Mouse (Mus musculus): ENCODE data around the gene Col7a1.

The Col7a1 gene

DNA sequence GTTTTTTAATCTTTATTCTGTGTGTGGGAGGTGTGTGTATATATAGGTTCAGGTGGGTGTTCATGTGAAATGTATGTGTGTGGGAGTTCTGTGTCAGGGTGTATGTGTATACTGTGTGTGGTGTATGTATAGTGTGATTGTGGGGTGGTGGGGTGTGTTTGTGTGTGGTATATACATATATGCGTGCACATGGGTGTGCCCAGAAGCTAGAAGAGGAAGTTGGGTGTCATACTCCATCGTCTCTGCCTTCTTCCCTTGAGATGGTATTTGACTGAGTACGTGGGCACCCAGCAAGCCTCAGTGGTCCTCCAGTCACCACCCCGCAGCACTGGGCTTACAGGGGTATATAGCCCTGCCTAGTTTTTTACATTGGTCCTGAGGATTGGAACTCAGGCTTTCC, 68.0 kb downstream of the Col7a1 start:
- peak; percentile 11 for DNase-seq (ENCODE audit: low spot score)

- DNase-seq (ENCODE audit: low spot score) = peak; percentile 23
These were observed 69.7 kb downstream of the Col7a1 start for GRCm38 (mm10) chr9:109022866-109023685.

DNA sequence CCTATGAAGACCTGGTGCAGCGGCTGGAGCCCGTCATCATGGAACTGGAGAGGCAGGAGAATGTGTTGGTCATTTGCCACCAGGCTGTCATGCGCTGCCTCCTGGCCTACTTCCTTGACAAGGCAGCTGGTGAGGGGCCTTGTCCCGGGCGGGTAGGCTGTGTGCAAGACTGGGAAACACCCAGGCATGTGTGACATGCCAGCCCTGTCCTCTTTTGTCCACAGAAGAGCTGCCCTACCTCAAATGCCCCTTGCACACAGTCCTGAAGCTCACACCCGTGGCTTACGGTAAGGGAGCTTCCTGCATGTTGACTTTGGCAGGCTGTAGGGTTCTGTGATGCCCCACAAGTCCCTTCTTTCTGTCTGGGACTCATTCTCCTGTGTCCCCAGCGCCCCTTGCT, 74.1 kb downstream of the Col7a1 start:
- no peak for DNase-seq (ENCODE audit: low spot score)

- DNase-seq (ENCODE audit: low spot score) = no peak
These were observed 75.0 kb downstream of the Col7a1 start for GRCm38 (mm10) chr9:109028421-109028820.

- DNase-seq (ENCODE audit: low spot score) = no peak
These were observed 75.5 kb downstream of the Col7a1 start for GRCm38 (mm10) chr9:109028919-109029318.

DNA sequence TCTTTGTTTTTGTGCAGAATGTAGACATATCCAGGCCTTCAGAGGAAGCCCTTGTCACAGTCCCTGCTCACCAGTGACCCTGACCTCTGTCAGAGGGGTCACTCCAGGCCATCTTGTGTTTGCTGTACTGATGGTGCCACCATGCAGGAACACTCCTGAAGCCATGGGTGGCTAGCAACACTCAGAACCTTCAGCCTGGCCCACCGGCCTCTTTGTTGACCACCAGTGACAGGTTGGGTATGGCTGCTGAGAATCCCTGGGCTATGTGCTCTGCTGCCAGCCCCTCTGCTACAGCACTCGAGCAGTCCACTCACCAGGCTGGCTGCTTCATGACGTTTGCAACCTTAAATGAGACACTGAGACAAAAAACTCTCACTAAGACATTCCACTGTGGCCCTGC, 76.9 kb downstream of the Col7a1 start:
- no peak for DNase-seq (ENCODE audit: low spot score)

DNA sequence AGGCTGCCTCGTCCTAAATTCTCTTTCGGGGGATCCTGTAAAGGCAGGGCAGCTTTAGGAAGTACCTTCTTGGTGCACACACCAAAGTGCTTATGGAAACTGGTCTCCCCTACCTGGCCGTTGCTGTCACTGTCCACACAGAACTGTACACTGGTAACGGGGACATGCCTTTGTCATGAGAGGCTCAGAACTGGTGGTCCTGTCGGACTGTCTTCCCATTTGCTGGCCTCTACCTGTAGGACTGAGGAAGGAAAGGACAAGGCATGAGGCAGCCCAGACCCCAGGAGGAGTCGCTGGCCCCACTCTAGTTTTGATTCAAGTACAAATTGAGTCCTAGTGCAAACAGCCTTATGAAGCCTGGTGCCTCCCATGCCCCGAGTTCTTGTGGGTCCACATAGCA, 77.6 kb downstream of the Col7a1 start:
- no peak for DNase-seq (ENCODE audit: low spot score)

DNA sequence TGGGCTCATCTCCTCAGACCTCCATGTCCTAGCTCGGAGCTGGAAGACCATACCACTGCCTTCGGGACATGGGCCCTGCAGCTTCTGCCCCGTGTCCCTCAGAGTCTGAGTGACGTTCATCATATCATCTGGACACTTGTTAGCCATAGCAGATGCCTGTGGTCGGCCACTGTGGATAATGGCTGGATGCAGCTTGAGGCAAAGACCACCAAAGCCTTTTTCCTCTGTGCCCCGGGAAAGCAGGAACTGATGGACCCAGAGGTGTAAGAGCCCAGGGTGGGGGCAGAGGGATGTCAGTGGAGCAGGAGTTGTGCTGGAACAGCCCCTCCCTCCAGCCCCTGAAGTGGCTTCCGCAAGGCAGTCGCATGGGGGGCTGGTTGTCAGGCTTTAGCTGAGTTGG, 78.3 kb downstream of the Col7a1 start:
- no peak for DNase-seq (ENCODE audit: low spot score)

DNA sequence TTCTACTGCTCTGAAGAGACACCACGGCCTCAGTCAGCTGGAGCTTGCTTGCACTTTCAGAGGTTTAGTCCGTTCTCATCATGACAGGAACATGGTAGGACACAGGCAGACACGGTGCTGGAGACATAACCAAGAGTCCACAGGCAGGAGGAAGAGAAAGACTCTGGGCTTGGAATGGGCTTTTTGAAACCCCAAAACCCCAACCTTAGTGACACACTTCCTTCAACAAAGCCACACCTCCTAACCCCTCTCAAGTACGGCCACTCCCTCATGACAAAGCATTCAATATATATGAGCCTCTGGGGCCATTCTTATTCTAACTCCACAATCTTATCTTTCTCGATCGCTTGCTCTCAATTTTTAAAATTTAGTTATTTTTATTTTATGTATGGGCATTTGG, 79.0 kb downstream of the Col7a1 start:
- DNase-seq (ENCODE audit: low spot score) = no peak
